Mouse (Mus musculus): ENCODE measurements at regions not wholly inside any gene's neighbourhood (a gene's known extent, or its start where the extent isn't known, plus 50 kb on each side); places are given as distances from the start of the nearest gene placed in this dataset.

GRCm38 (mm10) chr8:128260836-128261235 is 97.6 kb upstream of the Nrp1 start:
- TF ChIP-seq CTCF (IDR thresholded peaks at IDR 0.05; ENCODE audit: control insufficient read depth, insufficient read depth, insufficient replicate concordance, low read depth, low read length) (no peak), POLR2A (IDR thresholded peaks at IDR 0.05; ENCODE audit: control insufficient read depth, low read depth, low read length) (no peak)

Data from testis, adult 2 months (tissue).